Mouse (Mus musculus): ENCODE results near the gene Fgf23. TPM values are rescaled to one million over a fixed set of nuclear protein-coding genes. Genes with fewer than 3 reads are reported as not detected.

Gene Fgf23
- total RNA-seq, 2 experiments from 2014 or later: not detected

GRCm38 (mm10) chr6:127114753-127115456, 42.2 kb downstream of the Fgf23 start:
- DNase-seq (ENCODE audit: low spot score in 2 of 2): no peak

DNA sequence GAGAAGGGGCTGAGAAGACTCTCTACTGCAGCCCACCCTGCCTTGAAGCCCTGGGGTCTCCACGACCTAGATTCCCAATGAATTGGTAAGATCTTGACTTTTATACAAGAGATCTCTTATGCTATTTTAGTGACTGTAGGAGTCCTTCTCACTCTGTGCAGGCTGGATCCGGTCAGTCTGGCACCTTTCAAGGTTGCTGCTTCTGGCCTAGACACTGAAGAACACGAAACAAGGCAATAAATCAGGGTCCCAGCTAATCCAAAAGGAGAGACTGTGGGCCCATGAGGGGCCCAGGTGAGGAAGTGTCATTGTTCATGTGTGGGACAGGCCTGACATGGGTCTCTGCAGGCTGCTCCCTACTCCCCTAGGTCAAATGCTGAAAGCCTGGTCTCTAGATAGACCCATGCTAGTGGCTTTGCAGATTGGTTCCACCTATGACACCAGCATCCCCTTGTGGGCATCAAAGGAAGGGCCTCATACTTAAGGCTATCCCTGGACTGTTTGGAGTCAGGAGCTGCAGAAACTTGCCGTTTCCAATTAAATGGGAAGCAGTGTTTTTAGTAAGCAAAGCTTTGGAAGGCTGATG, 49.6 kb downstream of the Fgf23 start:
- DNase-seq (ENCODE audit: low spot score in 2 of 2): no peak

DNA sequence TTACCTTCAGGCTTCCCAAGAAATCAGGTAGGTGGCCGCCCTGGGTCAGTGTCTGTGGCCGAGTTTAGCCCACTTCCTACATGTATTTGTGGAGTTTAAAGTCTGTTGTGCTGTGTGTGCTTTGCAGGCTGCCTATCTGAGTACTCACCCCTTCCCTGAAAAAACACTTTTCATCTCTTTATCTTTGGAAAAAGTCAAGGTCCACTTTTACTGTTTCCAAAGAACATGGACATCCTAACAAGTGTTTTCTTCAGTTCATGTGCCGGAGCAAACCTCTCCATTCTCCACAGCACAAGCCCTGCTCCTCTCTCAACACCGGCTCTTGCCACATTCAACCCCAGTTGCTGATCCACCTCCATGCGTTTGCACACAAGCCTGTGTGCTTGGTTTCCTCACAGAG, 50.3 kb downstream of the Fgf23 start:
- DNase-seq (ENCODE audit: low spot score in 2 of 2): no peak

GRCm38 (mm10) chr6:127123506-127123905, 50.8 kb downstream of the Fgf23 start:
- no peak for DNase-seq (ENCODE audit: low spot score in 2 of 2)

DNA sequence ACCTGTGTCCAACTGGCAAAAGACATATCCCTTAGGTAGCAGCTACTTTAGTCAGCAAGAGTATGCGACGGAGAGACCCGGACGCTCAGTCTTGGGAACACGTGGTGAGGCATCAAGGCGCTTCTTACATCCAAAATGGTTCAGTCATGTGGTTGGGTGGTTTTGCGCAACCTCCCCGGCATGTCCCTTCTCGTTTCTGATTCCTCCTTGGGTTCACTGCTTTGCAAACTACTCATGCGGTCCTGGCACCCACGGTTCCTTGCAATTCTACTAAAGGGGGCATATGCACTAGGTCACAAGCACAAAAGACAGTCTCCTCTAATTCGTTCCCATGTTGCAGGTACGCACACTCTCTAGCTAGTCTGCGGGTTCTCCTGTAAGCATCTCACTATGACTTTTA, 57.0 kb downstream of the Fgf23 start:
- DNase-seq (ENCODE audit: low spot score in 2 of 2): no peak

DNA sequence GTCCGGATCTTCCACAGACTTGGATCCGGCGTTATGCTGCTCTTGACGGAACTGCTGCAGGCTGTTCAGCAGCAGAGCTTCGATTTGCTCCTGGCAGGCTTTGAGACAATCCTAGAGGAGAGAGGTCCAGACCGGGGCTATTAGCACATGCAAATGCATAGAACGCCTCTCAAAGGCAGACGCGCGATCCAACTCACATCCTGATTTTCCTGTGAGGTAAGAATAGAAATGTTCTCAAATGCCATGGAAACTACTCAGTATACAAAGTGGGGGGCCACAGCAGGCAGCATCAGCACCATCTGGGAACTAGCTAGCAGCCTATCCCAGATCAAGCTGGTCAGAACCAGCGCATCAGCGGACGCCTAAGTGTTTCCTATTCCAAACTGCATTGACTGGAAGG, 57.7 kb downstream of the Fgf23 start:
- no peak for DNase-seq (ENCODE audit: low spot score in 2 of 2)

Other genes with a start within 250 kb of the Fgf23 start
- 100 to 1,000 TPM; 176 to 196 TPM for gene Ndufa9, start 223.8 kb upstream of the Fgf23 start, total RNA-seq (2021)
- gene Akap3, start 219.8 kb upstream of the Fgf23 start, total RNA-seq (2021): not detected
- gene Dyrk4, start 151.1 kb upstream of the Fgf23 start, total RNA-seq (2021): not detected
- gene Rad51ap1, start 133.3 kb upstream of the Fgf23 start, total RNA-seq (2021): 10 to 100 TPM; 18.5 to 19.7 TPM
- gene D6Wsu163e, start 132.9 kb upstream of the Fgf23 start, total RNA-seq (2021): 10 to 100 TPM; 20.6 to 23.3 TPM
- gene Fgf6, start 57.3 kb upstream of the Fgf23 start, total RNA-seq (2021): under 1 TPM; 0.11 to 0.68 TPM
- gene Tigar, start 36.7 kb downstream of the Fgf23 start, total RNA-seq (2021): 10 to 100 TPM; 13.5 to 13.7 TPM
- gene Ccnd2, start 79.3 kb downstream of the Fgf23 start, total RNA-seq (2021): 100 to 1,000 TPM; 267 to 278 TPM